Mouse (Mus musculus) C2C12 (cell line): ENCODE results near the gene Tmem63c. TPM values are rescaled to one million over a fixed set of nuclear protein-coding genes. Genes with fewer than 3 reads are reported as not detected.

ENCODE experiments used
- H3K27me3 ChIP-seq: one replicate; pipeline ENCODE4 v1.6.1; 2011; ENCODE audit not compliant: control insufficient read depth, insufficient read depth, insufficient read length
- H3K36me3 ChIP-seq: one replicate; pipeline ENCODE4 v1.6.1; 2011; ENCODE audit not compliant: control insufficient read depth, insufficient read depth
- H3K4me3 ChIP-seq: one replicate; pipeline ENCODE4 v1.5.1; 2011; ENCODE audit warnings: mild to moderate bottlenecking, control low read depth; ENCODE audit not compliant: poor library complexity, insufficient read depth, severe bottlenecking
- H3K79me2 ChIP-seq: one replicate; pipeline ENCODE4 v1.6.1; 2011; ENCODE audit not compliant: control insufficient read depth, insufficient read depth
- H3K79me3 ChIP-seq: one replicate; pipeline ENCODE4 v1.6.1; 2011; ENCODE audit warnings: low read depth, control low read depth
- H3ac ChIP-seq: one replicate; pipeline ENCODE3; 2011; ENCODE audit warnings: low read depth; ENCODE audit not compliant: control insufficient read depth, insufficient read length
- CEBPB ChIP-seq: IDR thresholded peaks from one replicate; pipeline ENCODE4 v1.6.1; 2011; ENCODE audit warnings: low read depth, mild to moderate bottlenecking, control low read depth, moderate library complexity
- CTCF ChIP-seq: IDR thresholded peaks from one replicate; pipeline ENCODE4 v1.5.1; 2011; ENCODE audit not compliant: control insufficient read depth, insufficient read depth, insufficient read length
- FOSL1 ChIP-seq: IDR thresholded peaks from one replicate; pipeline ENCODE4 v1.8.0; 2011; ENCODE audit warnings: mild to moderate bottlenecking, low read length; ENCODE audit not compliant: poor library complexity, insufficient read depth, severe bottlenecking
- MAX ChIP-seq: IDR thresholded peaks from one replicate; pipeline ENCODE4 v1.6.1; 2011; ENCODE audit warnings: mild to moderate bottlenecking, control low read depth
- MYOD1 ChIP-seq: IDR thresholded peaks from one replicate; pipeline ENCODE4 v1.6.1; 2011; ENCODE audit warnings: low read depth; ENCODE audit not compliant: control insufficient read depth, insufficient read length
- MYOG ChIP-seq: IDR thresholded peaks from one replicate; pipeline ENCODE4 v1.6.1; 2011; ENCODE audit not compliant: control insufficient read depth, insufficient read length; ENCODE audit errors: extremely low read depth
- USF1 ChIP-seq: IDR thresholded peaks from one replicate; pipeline ENCODE4 v1.6.1; 2011; ENCODE audit warnings: low read depth, mild to moderate bottlenecking, control low read depth, moderate library complexity
- polyA plus RNA-seq: library from polyadenylated mRNA; unstranded; fragments of >200 nt; fragmentation: generic; extraction: Trizol; gene quantifications from one replicate; pipeline ENCODE4 v1.2.1, GENCODE M21; 2012; ENCODE audit warnings: missing spikeins

Gene Tmem63c
- polyA plus RNA-seq, 1 experiment, result not detected

DNA sequence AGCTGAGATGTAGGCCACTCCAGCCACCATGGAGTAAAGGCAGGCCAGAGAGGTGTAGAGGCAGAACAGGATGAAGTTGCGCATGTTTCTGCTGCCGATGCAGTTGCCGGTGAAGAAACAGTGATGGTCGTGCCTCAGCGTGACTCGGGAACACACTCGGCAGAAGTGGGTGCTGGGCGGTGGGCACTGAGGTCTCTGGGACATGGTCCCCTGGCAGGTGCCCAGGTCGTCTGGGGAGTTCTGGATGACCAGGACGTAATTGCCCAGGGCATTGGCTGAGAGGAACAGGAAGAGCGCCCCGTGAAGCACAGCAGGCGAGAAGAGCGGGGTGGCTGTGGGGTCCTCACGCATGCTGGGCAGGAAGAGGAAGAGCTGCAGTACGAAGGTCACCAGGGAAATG is 32.9 kb upstream of the Tmem63c start:
- Histone ChIP-seq H3K79me3 (no peaks in the 10 kb centered on the region), H3K4me3 (no peak overlapping the region), H3ac (no peak overlapping the region), H3K27me3 (peaks cover 68% of the 10 kb centered on the region), H3K79me2 (no peaks in the 10 kb centered on the region), H3K36me3 (no peaks in the 10 kb centered on the region)
- no peak for TF ChIP-seq MYOG
- no peak for TF ChIP-seq USF1
- no peak for TF ChIP-seq FOSL1
- TF ChIP-seq CEBPB, result no peak
- TF ChIP-seq CTCF, result no peak
- TF ChIP-seq MYOD1, result no peak
- no peak for TF ChIP-seq MAX

- TF ChIP-seq CEBPB (no peak), CTCF (no peak), USF1 (no peak), MAX (no peak), MYOD1 (no peak), FOSL1 (no peak), MYOG (no peak)
- Histone ChIP-seq H3ac (no peak overlapping the region), H3K36me3 (no peaks in the 10 kb centered on the region), H3K79me3 (no peaks in the 10 kb centered on the region), H3K4me3 (no peak overlapping the region), H3K79me2 (no peaks in the 10 kb centered on the region), H3K27me3 (peaks cover 68% of the 10 kb centered on the region)
Observed at GRCm38 (mm10) chr12:86989378-86989777, 31.8 kb upstream of the Tmem63c start.

- no peaks in the 10 kb centered on the region for H3K36me3 ChIP-seq
- peaks cover 66% of the 10 kb centered on the region for H3K27me3 ChIP-seq
- no peaks in the 10 kb centered on the region for H3K79me2 ChIP-seq
- TF ChIP-seq CTCF (no peak), MAX (no peak), FOSL1 (no peak), MYOG (no peak), MYOD1 (no peak), USF1 (no peak), CEBPB (no peak)
- H3ac ChIP-seq, result no peak within 1 kb of the TSS
- no peak within 1 kb of the TSS for H3K4me3 ChIP-seq
- no peaks in the 10 kb centered on the region for H3K79me3 ChIP-seq
Observed at GRCm38 (mm10) chr12:86989890-86990754, 31.0 kb upstream of the Tmem63c start, which contains the start of gene Zdhhc22. Gene Zdhhc22, minus strand, starts transcription at chr12:86990430.

GRCm38 (mm10) chr12:86990755-86991110 is 30.4 kb upstream of the Tmem63c start:
- no peak overlapping the region for H3ac ChIP-seq
- H3K79me2 ChIP-seq, result no peaks in the 10 kb centered on the region
- no peaks in the 10 kb centered on the region for H3K79me3 ChIP-seq
- H3K36me3 ChIP-seq, result no peaks in the 10 kb centered on the region
- H3K4me3 ChIP-seq, result no peak overlapping the region
- H3K27me3 ChIP-seq, result peaks cover 61% of the 10 kb centered on the region
- TF ChIP-seq MYOD1 (no peak), FOSL1 (no peak)

DNA sequence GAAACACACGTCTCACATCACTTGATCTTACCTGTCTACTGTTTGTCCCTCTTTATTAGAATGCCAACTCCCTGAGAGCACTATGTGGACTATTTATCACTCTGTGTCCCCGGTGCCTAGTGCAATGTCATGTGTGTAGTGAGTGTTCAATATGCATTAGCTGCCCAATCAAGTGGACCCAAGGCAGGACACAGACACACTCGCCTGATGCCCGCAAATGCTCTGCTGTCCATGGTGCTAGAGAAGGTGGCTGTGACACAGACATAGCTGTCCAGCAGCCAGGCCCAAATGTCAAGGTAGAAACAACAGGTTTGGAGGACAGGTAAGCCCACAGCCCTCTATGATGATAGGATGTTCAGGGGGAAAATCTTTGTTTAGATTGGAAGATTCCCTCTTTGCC is 27.0 kb upstream of the Tmem63c start:
- H3K79me2 ChIP-seq, result no peaks in the 10 kb centered on the region
- no peak overlapping the region for H3K4me3 ChIP-seq
- H3K36me3 ChIP-seq, result no peaks in the 10 kb centered on the region
- H3K79me3 ChIP-seq, result no peaks in the 10 kb centered on the region
- H3K27me3 ChIP-seq, result peaks cover 37% of the 10 kb centered on the region
- TF ChIP-seq MYOG (no peak), MYOD1 (no peak), MAX (no peak), USF1 (no peak), CTCF (no peak), CEBPB (no peak), FOSL1 (no peak)
- no peak overlapping the region for H3ac ChIP-seq

DNA sequence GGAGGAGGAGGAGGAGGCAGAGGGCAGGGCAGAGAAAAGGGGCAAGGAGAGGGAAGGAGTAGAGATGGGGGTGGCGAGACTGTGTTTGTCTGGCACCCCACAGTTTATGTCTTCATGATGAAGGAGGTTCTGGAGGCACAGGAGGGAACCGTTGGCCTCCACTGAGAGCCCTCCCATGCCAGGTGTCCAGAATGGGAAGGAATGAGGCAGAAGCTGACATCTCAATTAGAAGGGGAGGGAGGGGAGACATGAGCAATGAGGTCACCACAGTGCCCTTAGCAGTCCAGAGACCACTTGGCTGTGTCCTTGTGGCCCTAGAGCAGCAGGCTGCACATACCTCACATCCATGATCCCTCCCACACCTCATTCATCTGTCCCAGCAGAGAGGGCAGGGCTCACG is 26.4 kb upstream of the Tmem63c start:
- peaks cover 30% of the 10 kb centered on the region for H3K27me3 ChIP-seq
- no peaks in the 10 kb centered on the region for H3K79me3 ChIP-seq

More for the DNA sequence above, 26.4 kb upstream of the Tmem63c start:
- Histone ChIP-seq H3K36me3 (no peaks in the 10 kb centered on the region), H3K4me3 (no peak overlapping the region), H3K79me2 (no peaks in the 10 kb centered on the region), H3ac (no peak overlapping the region)
- TF ChIP-seq USF1 (no peak), MYOD1 (no peak), FOSL1 (no peak), MAX (no peak), CEBPB (no peak), MYOG (no peak), CTCF (no peak)
